Mouse (Mus musculus) CH12.LX (cell line): Measurements from ENCODE around the gene Adamts7. TPM values are rescaled to one million over a fixed set of nuclear protein-coding genes. Genes with fewer than 3 reads are reported as not detected.

Experiments
- DNase-seq: peaks from one replicate; pipeline ENCODE4 v3.0.0-alpha.2; 2013; ENCODE audit errors: extremely low read depth
- H3K27ac ChIP-seq: 2 replicates; pipeline ENCODE4 v1.5.1; 2012; ENCODE audit warnings: low read depth, mild to moderate bottlenecking, control low read depth, moderate library complexity; ENCODE audit not compliant: insufficient read depth
- H3K27me3 ChIP-seq: replicated peaks from 2 replicates; pipeline ENCODE3; 2012; ENCODE audit warnings: inconsistent platforms
- H3K36me3 ChIP-seq, 2 experiments: replicated peaks in 1 of 2; 2 replicates each; pipeline versions ENCODE3 to v1.6.1; 2012; ENCODE audit warnings: inconsistent platforms in 1 of 2, low read length in 1 of 2, mild to moderate bottlenecking in 1 of 2, mixed read lengths in 1 of 2, moderate library complexity in 1 of 2; ENCODE audit not compliant: control insufficient read depth in 1 of 2, insufficient read depth in 1 of 2
- H3K4me1 ChIP-seq, 2 experiments: 2 replicates each; pipeline ENCODE4 v1.6.1; 2012; ENCODE audit warnings: inconsistent platforms in 1 of 2, moderate library complexity in 1 of 2; ENCODE audit not compliant: insufficient read depth in 2 of 2, control insufficient read depth in 1 of 2
- H3K4me2 ChIP-seq: 2 replicates; pipeline ENCODE4 v1.6.1; 2012; ENCODE audit warnings: low read depth, mild to moderate bottlenecking, control low read depth; ENCODE audit not compliant: poor library complexity, insufficient read depth, severe bottlenecking
- H3K4me3 ChIP-seq, 3 experiments: fragments of 150-350 bp in 1 of 3; sonication (generic) in 1 of 3; replicated peaks in 1 of 3; 2 replicates each; pipeline versions ENCODE3 to v1.5.1; 2011 to 2012; ENCODE audit warnings: low read depth in 2 of 3, low read length in 2 of 3, mild to moderate bottlenecking in 2 of 3, moderate library complexity in 2 of 3, control low read depth in 1 of 3, improper control_type of control experiment in 1 of 3, inconsistent platforms in 1 of 3, mixed read lengths in 1 of 3; ENCODE audit not compliant: poor library complexity in 1 of 3
- H3K79me2 ChIP-seq: replicated peaks from 2 replicates; pipeline ENCODE4 v1.6.1; 2012; ENCODE audit warnings: mild to moderate bottlenecking, moderate library complexity; ENCODE audit not compliant: control insufficient read depth, poor library complexity, insufficient read depth, severe bottlenecking; ENCODE audit errors: extremely low read depth
- H3K9ac ChIP-seq: 2 replicates; pipeline ENCODE4 v1.6.1; 2012; ENCODE audit warnings: low read depth, mild to moderate bottlenecking, control low read depth, moderate library complexity; ENCODE audit not compliant: insufficient read depth
- H3K9me3 ChIP-seq: replicated peaks from 2 replicates; pipeline ENCODE3; 2012; ENCODE audit warnings: low read length, inconsistent platforms, mixed read lengths
- BHLHE40 ChIP-seq: IDR thresholded peaks from 2 replicates; pipeline ENCODE4 v1.6.1; 2011; ENCODE audit warnings: mild to moderate bottlenecking, low read depth, low read length, improper control_type of control experiment
- CHD2 ChIP-seq: IDR thresholded peaks from 2 replicates; pipeline ENCODE4 v1.6.1; 2011; ENCODE audit warnings: low read length, improper control_type of control experiment
- GABPA ChIP-seq: IDR thresholded peaks from 2 replicates; pipeline ENCODE4 v1.6.1; 2012; ENCODE audit warnings: low read depth, low read length, improper control_type of control experiment, inconsistent platforms; ENCODE audit not compliant: insufficient replicate concordance
- HCFC1 ChIP-seq: IDR thresholded peaks from 2 replicates; pipeline ENCODE4 v1.6.1; 2012; ENCODE audit warnings: low read depth, mild to moderate bottlenecking, inconsistent platforms, low read length, improper control_type of control experiment
- IRF4 ChIP-seq: IDR thresholded peaks from 2 replicates; pipeline ENCODE4 v1.6.1; 2014; ENCODE audit warnings: low read depth, mild to moderate bottlenecking, inconsistent platforms, low read length, improper control_type of control experiment
- JUND ChIP-seq: conservative IDR thresholded peaks from 2 replicates; pipeline ENCODE4 v1.6.1; 2011; ENCODE audit warnings: low read depth, low read length, improper control_type of control experiment
- KAT2A ChIP-seq: IDR thresholded peaks from 2 replicates; pipeline ENCODE4 v1.6.1; 2012; ENCODE audit warnings: low read length, improper control_type of control experiment, inconsistent platforms; ENCODE audit not compliant: insufficient replicate concordance
- MAFK ChIP-seq: IDR thresholded peaks from 2 replicates; pipeline ENCODE4 v1.6.1; 2011; ENCODE audit warnings: low read length, improper control_type of control experiment; ENCODE audit not compliant: insufficient replicate concordance
- MAX ChIP-seq: IDR thresholded peaks from 2 replicates; pipeline ENCODE4 v1.6.1; 2011; ENCODE audit warnings: low read length, improper control_type of control experiment
- MAZ ChIP-seq: IDR thresholded peaks from 2 replicates; pipeline ENCODE4 v1.6.1; 2012; ENCODE audit warnings: low read depth, mild to moderate bottlenecking, inconsistent platforms, low read length, improper control_type of control experiment, moderate library complexity
- MYC ChIP-seq: IDR thresholded peaks from 2 replicates; pipeline ENCODE4 v1.6.1; 2011; ENCODE audit warnings: low read depth, mild to moderate bottlenecking, improper control_type of control experiment, low read length
- POLR2AphosphoS2 ChIP-seq: IDR thresholded peaks from 2 replicates; pipeline ENCODE4 v1.6.1; 2011; ENCODE audit warnings: low read depth, low read length, improper control_type of control experiment
- RCOR1 ChIP-seq: conservative IDR thresholded peaks from 2 replicates; pipeline ENCODE4 v1.6.1; 2012; ENCODE audit warnings: low read depth, mild to moderate bottlenecking, inconsistent platforms, low read length, improper control_type of control experiment
- UBTF ChIP-seq: IDR thresholded peaks from 2 replicates; pipeline ENCODE4 v1.6.1; 2012; ENCODE audit warnings: low read depth, mild to moderate bottlenecking, inconsistent platforms, low read length, improper control_type of control experiment, moderate library complexity
- USF1 ChIP-seq: IDR thresholded peaks from 2 replicates; pipeline ENCODE4 v1.6.1; 2014; ENCODE audit warnings: low read depth, mild to moderate bottlenecking, inconsistent platforms, low read length, improper control_type of control experiment
- ZC3H11A ChIP-seq: IDR thresholded peaks from 2 replicates; pipeline ENCODE4 v1.6.1; 2012; ENCODE audit warnings: low read depth, mild to moderate bottlenecking, inconsistent platforms, low read length, improper control_type of control experiment
- ZNF384 ChIP-seq: IDR thresholded peaks from 2 replicates; pipeline ENCODE4 v1.6.1; 2012; ENCODE audit warnings: low read depth, low read length, improper control_type of control experiment, inconsistent platforms
- dilution Hi-C: fragments of 300-500 bp; cut with MboI; formaldehyde crosslinking; loops from 2 replicates; pipeline ENCODE4 v1.14.3; 2020; ENCODE audit warnings: low sequenced_read_pairs; ENCODE audit not compliant: extremely low pct_unique_long_range_greater_than_20kb, extremely low pct_ligation_motif_present
- in situ Hi-C: fragments of 300-500 bp; cut with MboI; formaldehyde crosslinking; loops from 3 replicates; pipeline ENCODE4 v1.14.3; 2019; ENCODE audit warnings: low sequenced_read_pairs, low pct_ligation_motif_present, low pct_unique_long_range_greater_than_20kb, mixed read lengths
- polyA plus RNA-seq: library from polyadenylated mRNA; unstranded; fragments of >175 nt; gene quantifications from 2 replicates; pipeline ENCODE4 v1.2.1, GENCODE M21; 2012; ENCODE audit warnings: low read depth; ENCODE audit not compliant: insufficient read length
- total RNA-seq, 2 experiments: library from RNA; depleted of rRNA; stranded (reverse); fragments of 300-350 nt in 1 of 2; fragments of >200 nt in 1 of 2; gene quantifications; 2 replicates each; pipeline ENCODE4 v1.2.3; 2012 to 2014

The Adamts7 gene
- total and polyA plus RNA-seq, 3 experiments = 4.7 to 15.7 (median 9.2) TPM

GRCm38 (mm10) chr9:90169965-90170364 is 7.1 kb downstream of the Adamts7 start:
- Histone ChIP-seq H3K9ac (no peak overlapping the region), H3K4me2 (no peak overlapping the region), H3K27me3 (no peaks in the 10 kb centered on the region), H3K4me1 (peaks cover 25 to 84% of the 10 kb centered on the region in 2 experiments), H3K79me2 (no peaks in the 10 kb centered on the region), H3K9me3 (peaks cover 2% of the 10 kb centered on the region), H3K4me3 (no peak overlapping the region), H3K27ac (0 out of 2 replicates have a peak overlapping the region, but pooled peaks have one; percentile 12), H3K36me3 (peaks cover 12 to 41% of the 10 kb centered on the region in 2 experiments)
- TF ChIP-seq IRF4 (0 out of 2 replicates have a peak, but pooled peaks have one; percentile 6), MAX (no peak)
- in situ Hi-C loops (no loop called here), dilution Hi-C loops (no loop called here)
- no peak for DNase-seq

GRCm38 (mm10) chr9:90171421-90171820 is 8.6 kb downstream of the Adamts7 start:
- in situ Hi-C loops (no loop called here), dilution Hi-C loops (no loop called here)
- Histone ChIP-seq H3K9me3 (peaks cover 2% of the 10 kb centered on the region), H3K9ac (no peak overlapping the region), H3K4me2 (no peak overlapping the region), H3K79me2 (no peaks in the 10 kb centered on the region), H3K27me3 (no peaks in the 10 kb centered on the region), H3K36me3 (peaks cover 20 to 54% of the 10 kb centered on the region in 2 experiments), H3K4me1 (peaks cover 25 to 83% of the 10 kb centered on the region in 2 experiments), H3K27ac (no peak overlapping the region), H3K4me3 (no peak overlapping the region)
- TF ChIP-seq MAX (no peak), GABPA (no peak), ZC3H11A (no peak), ZNF384 (no peak), POLR2AphosphoS2 (no peak), BHLHE40 (no peak), UBTF (no peak), MYC (no peak), IRF4 (no peak), RCOR1 (no peak), MAZ (no peak), MAFK (no peak), CHD2 (no peak), HCFC1 (no peak), KAT2A (no peak), JUND (no peak), USF1 (no peak)
- no peak for DNase-seq
